Mouse (Mus musculus) kidney, postnatal 0 days (tissue): ENCODE data around the gene Mark2. TPM values are rescaled to one million over a fixed set of nuclear protein-coding genes. Genes with fewer than 3 reads are reported as not detected.
A peak's percentile ranks its signal among the peaks of the same experiment; 100 is the strongest.

Experiments
- ATAC-seq: fragments of 200-750 bp; cut with Nextera tagmentation; replicated peaks from 2 replicates; pipeline ENCODE4 v1.8.0; 2017; ENCODE audit warnings: low read depth, moderate number of reproducible peaks, moderate TSS enrichment, moderate library complexity; ENCODE audit not compliant: low FRiP score
- DNase-seq: peaks from one replicate; pipeline ENCODE4 v3.0.0-alpha.2; 2016; ENCODE audit warnings: low spot score
- H3K27ac ChIP-seq: fragments of 300-500 bp; sonication (generic); 2 replicates; pipeline ENCODE4 v1.5.1; 2014; ENCODE audit warnings: mild to moderate bottlenecking
- H3K27me3 ChIP-seq: fragments of 300-500 bp; sonication (generic); 2 replicates; pipeline ENCODE4 v1.6.1; 2014; ENCODE audit warnings: low read length, mixed read lengths; ENCODE audit not compliant: insufficient read depth
- H3K36me3 ChIP-seq: fragments of 300-500 bp; sonication (generic); 2 replicates; pipeline ENCODE4 v1.6.1; 2014; ENCODE audit warnings: low read length, mixed read lengths; ENCODE audit not compliant: insufficient read depth
- H3K4me1 ChIP-seq: fragments of 300-500 bp; sonication (generic); replicated peaks from 2 replicates; pipeline ENCODE4 v1.6.1; 2014; ENCODE audit warnings: antibody characterized with exemption, low read length, mixed read lengths; ENCODE audit not compliant: insufficient read depth
- H3K4me2 ChIP-seq: fragments of 300-500 bp; sonication (generic); 2 replicates; pipeline ENCODE4 v1.6.1; 2014; ENCODE audit warnings: mild to moderate bottlenecking, low read length, moderate library complexity, mixed read lengths
- H3K4me3 ChIP-seq: fragments of 300-500 bp; sonication (generic); replicated peaks from 2 replicates; pipeline ENCODE4 v1.5.1; 2014; ENCODE audit warnings: low read depth, low read length
- H3K9ac ChIP-seq: fragments of 300-500 bp; sonication (generic); 2 replicates; pipeline ENCODE4 v1.6.1; 2014; ENCODE audit warnings: low read depth, low read length
- H3K9me3 ChIP-seq: fragments of 300-500 bp; sonication (generic); replicated peaks from 2 replicates; pipeline ENCODE4 v1.6.1; 2016; ENCODE audit warnings: low read length, inconsistent platforms, mixed read lengths
- CTCF ChIP-seq: IDR thresholded peaks from 2 replicates; pipeline ENCODE4 v1.5.1; 2016; ENCODE audit warnings: antibody characterized with exemption, low read depth, mild to moderate bottlenecking, moderate library complexity
- WGBS: fragments of 180-500 bp; shearing (Covaris S2); extraction: QIAGEN DNeasy Blood & Tissue Kit; methylation state at CpG from one replicate; pipeline ENCODE4 v1.1.7; 2014; 5-methylcytosine and 5-hydroxymethylcytosine counted together
- polyA plus RNA-seq: library from polyadenylated mRNA; unstranded; fragments of >200 nt; fragmentation: Nextera tagmentation; extraction: Ambion mirVana; gene quantifications from 2 replicates; pipeline ENCODE4 v1.2.1, GENCODE M21; 2015

Gene Mark2
- polyA plus RNA-seq, 1 experiment from 2014 or later, result 35.5 TPM

DNA sequence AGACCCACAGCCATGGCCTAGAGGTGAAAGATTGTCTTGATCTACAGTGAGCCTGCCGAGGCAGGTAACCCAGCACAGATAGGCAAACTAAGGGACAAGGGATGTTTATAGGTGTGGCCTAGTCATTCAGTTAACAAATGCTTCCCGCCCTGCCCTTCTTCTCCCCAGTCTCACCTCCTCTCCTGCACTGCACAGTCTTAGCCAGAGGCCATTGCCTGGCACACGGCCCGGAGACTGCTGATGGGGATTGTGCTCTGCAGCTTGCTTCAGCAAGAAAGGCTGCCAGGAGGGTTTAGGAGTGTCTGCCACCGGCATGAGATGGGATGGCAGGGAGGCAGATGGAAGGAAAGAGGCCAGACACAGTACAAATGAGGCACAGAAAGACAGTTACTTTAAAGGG is 83.8 kb downstream of the Mark2 start:
- DNase-seq (no peak), ATAC-seq (no peak)
- no peaks in the 10 kb centered on the region for H3K27me3 ChIP-seq

DNA sequence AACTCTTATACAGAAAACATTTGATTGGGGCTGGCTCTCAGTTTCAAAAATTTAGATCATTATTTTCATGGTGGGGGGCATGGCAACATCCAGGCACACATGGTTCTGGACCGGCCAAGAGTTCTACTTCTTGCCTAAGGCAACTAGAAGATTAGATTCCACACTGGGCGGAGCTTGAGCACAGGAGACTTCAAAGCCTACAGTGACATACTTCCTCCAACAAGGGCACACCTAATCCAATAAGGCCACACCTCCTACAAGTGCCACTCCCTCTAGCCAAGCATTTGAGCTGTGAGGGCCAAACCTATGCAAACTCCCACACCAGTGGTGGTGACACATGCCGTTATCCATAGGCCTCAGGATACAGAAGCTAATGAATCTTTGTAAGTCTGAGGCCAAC is 95.6 kb downstream of the Mark2 start:
- Histone ChIP-seq H3K27me3 (no peaks in the 10 kb centered on the region), H3K36me3 (no peaks in the 10 kb centered on the region), H3K4me1 (no peaks in the 10 kb centered on the region), H3K27ac (no peak overlapping the region), H3K9ac (no peak overlapping the region), H3K4me2 (no peak overlapping the region), H3K4me3 (no peak overlapping the region), H3K9me3 (no peaks in the 10 kb centered on the region)
- WGBS, result 77% methylated on average over 3 of the region's 3 CpGs
- no peak for ATAC-seq
- TF ChIP-seq CTCF, result no peak
- no peak for DNase-seq

More for the DNA sequence above, 83.8 kb downstream of the Mark2 start:
- H3K9ac ChIP-seq, result no peak overlapping the region
- H3K9me3 ChIP-seq, result no peaks in the 10 kb centered on the region
- H3K4me2 ChIP-seq, result no peak overlapping the region
- no peak overlapping the region for H3K27ac ChIP-seq
- 86% methylated on average over 5 of the region's 5 CpGs for WGBS
- no peak overlapping the region for H3K4me3 ChIP-seq
- H3K36me3 ChIP-seq, result no peaks in the 10 kb centered on the region
- no peak for TF ChIP-seq CTCF
- H3K4me1 ChIP-seq, result no peaks in the 10 kb centered on the region

DNA sequence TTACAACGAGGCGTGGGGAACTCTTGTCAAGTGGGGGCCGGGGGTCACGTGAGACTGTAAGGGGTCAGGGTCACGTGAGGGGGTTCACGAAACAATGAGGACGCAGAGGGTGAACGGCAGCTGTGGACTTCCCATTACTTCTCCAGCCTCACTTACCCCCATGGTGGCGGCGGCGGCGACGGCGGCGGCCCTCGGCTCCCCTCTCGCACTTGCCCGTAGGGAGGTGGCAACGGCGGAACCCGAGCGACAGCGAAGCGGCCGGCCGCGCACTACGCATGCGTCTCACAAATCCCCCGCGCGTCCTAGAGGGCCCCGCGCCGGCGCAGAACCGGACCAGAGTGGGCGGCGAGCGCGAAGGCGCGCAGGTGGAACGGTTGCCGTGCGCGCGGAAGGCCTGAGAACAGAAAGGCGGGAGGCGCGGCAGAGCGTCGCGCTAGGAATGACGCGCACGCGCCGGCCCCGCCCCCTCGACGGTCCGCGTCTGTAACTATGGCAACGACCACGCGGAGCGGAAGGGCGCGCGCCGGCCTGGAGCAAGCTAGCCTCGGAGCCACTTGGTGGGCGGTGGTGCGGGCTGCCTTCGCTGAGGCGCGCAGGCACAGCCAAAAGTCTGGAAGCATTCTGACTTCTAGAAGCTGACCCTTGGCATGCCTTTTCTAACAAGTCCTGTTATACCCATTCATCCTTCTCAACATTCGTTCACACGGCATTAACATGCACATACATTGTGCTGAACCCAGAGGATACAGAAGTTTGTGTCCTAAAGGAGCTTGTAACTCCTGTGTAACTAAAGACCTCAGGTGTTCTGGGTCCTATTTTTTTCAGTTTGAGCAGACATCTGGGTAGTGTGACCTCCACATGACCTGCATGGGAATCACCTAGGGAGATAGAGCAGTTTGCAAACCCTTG is 100.6 kb downstream of the Mark2 start, which contains the start of gene Naa40:
Gene Naa40 (minus strand): TSS at position 402 of the 909 bp plus-strand sequence.
- DNase-seq (peak; percentile 98), ATAC-seq (peak; percentile 96)
- TF ChIP-seq CTCF, result no peak
- Histone ChIP-seq H3K4me1 (0 out of 2 replicates have a peak, but pooled peaks cover 12% of the 10 kb centered on the region), H3K27ac (peak within 1 kb of the TSS; percentile 81), H3K9me3 (no peaks in the 10 kb centered on the region), H3K9ac (peak within 1 kb of the TSS; percentile 87), H3K36me3 (no peaks in the 10 kb centered on the region), H3K4me2 (peak within 1 kb of the TSS; percentile 93), H3K4me3 (peak within 1 kb of the TSS; percentile 82), H3K27me3 (no peaks in the 10 kb centered on the region)
- under 1% methylated on average over 78 of the region's 80 CpGs for WGBS

DNA sequence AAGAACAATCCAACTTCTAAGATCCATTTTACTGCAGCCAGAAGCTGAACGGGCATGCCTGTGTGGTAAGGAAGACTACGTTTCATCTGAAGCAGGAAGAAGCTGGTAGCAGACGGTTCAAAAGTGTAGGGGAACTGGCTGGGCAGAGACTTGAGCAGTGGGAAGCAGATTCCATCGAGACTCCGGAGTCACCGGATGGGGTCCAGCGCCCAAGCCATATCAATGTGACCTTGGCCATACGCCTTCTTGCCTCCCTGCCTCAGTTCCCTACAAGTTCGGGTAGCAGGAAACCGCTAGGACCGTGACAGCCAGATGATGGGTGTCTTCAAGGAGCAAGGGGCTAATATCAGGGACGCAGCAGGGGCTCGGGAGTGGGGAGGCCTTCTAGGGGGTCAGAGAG is 101.4 kb downstream of the Mark2 start:
- ATAC-seq, result 0 out of 2 replicates have a peak, but pooled peaks have one; percentile 5

DNA sequence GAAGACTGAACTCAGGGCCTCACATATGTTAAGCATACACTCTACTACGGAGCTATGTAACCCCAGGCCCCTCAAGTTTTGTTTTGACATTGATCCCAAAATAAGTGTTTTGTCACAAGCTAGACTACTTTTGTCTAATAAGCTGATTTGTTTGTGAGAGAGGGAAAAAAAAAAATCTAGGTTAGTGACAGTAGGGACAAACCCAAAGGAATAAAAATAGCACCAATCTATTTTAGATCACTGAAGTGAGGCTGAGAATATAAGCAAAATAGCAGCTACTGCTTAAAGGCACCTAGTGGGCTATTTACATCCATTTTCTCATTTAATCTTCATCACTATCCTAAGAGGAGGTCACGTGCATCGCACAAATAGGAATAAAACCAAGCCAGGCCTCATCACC is 102.1 kb downstream of the Mark2 start:
- TF ChIP-seq CTCF, result no peak
- H3K9ac ChIP-seq, result 0 out of 2 replicates have a peak overlapping the region, but pooled peaks have one; percentile 87
- peak overlapping the region; percentile 93 for H3K4me2 ChIP-seq
- 0 out of 2 replicates have a peak, but pooled peaks cover 12% of the 10 kb centered on the region for H3K4me1 ChIP-seq
- WGBS, result 83% methylated on average over 3 of the region's 3 CpGs
- peak overlapping the region; percentile 82; the same call in 1 of the 2 replicates for H3K4me3 ChIP-seq
- no peaks in the 10 kb centered on the region for H3K36me3 ChIP-seq
- no peaks in the 10 kb centered on the region for H3K27me3 ChIP-seq
- H3K9me3 ChIP-seq, result no peaks in the 10 kb centered on the region
- DNase-seq (no peak), ATAC-seq (no peak)
- peak overlapping the region; percentile 81; the same call in 1 of the 2 replicates for H3K27ac ChIP-seq

More for the DNA sequence above, 101.4 kb downstream of the Mark2 start:
- peak overlapping the region; percentile 93 for H3K4me2 ChIP-seq
- H3K27me3 ChIP-seq, result no peaks in the 10 kb centered on the region
- peak overlapping the region; percentile 87 for H3K9ac ChIP-seq
- peak overlapping the region; percentile 82 for H3K4me3 ChIP-seq
- H3K4me1 ChIP-seq, result 0 out of 2 replicates have a peak, but pooled peaks cover 12% of the 10 kb centered on the region
- H3K36me3 ChIP-seq, result no peaks in the 10 kb centered on the region
- no peaks in the 10 kb centered on the region for H3K9me3 ChIP-seq
- WGBS, result 1% methylated on average over 13 of the region's 13 CpGs
- TF ChIP-seq CTCF, result no peak
- peak overlapping the region; percentile 81 for H3K27ac ChIP-seq
- no peak for DNase-seq

DNA sequence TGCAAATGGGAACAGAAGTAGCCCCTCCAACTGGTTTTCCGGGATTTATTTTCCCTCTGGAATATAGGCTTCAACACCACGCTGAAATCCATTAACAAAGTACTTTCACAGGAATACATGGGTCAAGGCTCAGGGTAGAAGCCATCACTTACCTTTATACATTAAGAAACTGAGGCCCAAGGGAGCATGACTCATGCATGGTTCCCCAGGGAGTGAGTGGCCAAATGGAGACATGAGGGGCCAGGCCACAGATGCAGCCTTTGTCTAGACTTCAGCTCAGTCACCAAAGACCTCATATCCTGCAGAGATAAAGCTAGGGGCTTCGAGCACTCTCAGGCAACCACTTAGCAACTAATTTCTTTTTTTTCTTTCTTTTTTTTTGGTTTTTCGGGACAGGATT is 104.9 kb downstream of the Mark2 start:
- no peak for ATAC-seq
- no peak overlapping the region for H3K4me2 ChIP-seq

More for the DNA sequence above, 104.9 kb downstream of the Mark2 start:
- H3K9ac ChIP-seq, result no peak overlapping the region
- no peak overlapping the region for H3K4me3 ChIP-seq
- no peak overlapping the region for H3K27ac ChIP-seq
- H3K9me3 ChIP-seq, result no peaks in the 10 kb centered on the region
- 0 out of 2 replicates have a peak, but pooled peaks cover 12% of the 10 kb centered on the region for H3K4me1 ChIP-seq
- no peak for TF ChIP-seq CTCF
- 88% methylated on average over 4 of the region's 4 CpGs for WGBS
- no peak for DNase-seq
- H3K27me3 ChIP-seq, result no peaks in the 10 kb centered on the region
- H3K36me3 ChIP-seq, result peaks cover 8% of the 10 kb centered on the region; the same call in 1 of the 2 replicates
